Mouse (Mus musculus) embryonic fibroblast, embryonic 13.5 days (primary cell): ENCODE measurements around the gene Dnaic1. TPM values are rescaled to one million over a fixed set of nuclear protein-coding genes. Genes with fewer than 3 reads are reported as not detected.
A peak's percentile ranks its signal among the peaks of the same experiment; 100 is the strongest.

Experiments used
- H3K27ac ChIP-seq: 2 replicates; pipeline ENCODE4 v1.5.1; 2012; ENCODE audit warnings: low read length, control low read depth, inconsistent platforms; ENCODE audit not compliant: insufficient read depth
- H3K4me1 ChIP-seq: 2 replicates; pipeline ENCODE4 v1.6.1; 2011; ENCODE audit warnings: low read length; ENCODE audit not compliant: control insufficient read depth, insufficient read depth
- H3K4me3 ChIP-seq: 2 replicates; pipeline ENCODE4 v1.5.1; 2011; ENCODE audit warnings: mild to moderate bottlenecking, control low read depth, low read length; ENCODE audit not compliant: insufficient read depth
- CTCF ChIP-seq: IDR thresholded peaks from 2 replicates; pipeline ENCODE4 v1.5.1; 2011; ENCODE audit warnings: mild to moderate bottlenecking, control low read depth, low read length, moderate library complexity, borderline replicate concordance; ENCODE audit not compliant: insufficient read depth
- POLR2A ChIP-seq: IDR thresholded peaks from 2 replicates; pipeline ENCODE4 v1.6.1; 2011; ENCODE audit warnings: low read depth, mild to moderate bottlenecking, control low read depth, low read length, moderate library complexity
- polyA plus RNA-seq: library from polyadenylated mRNA; stranded (reverse); fragments of >200 nt; gene quantifications from 2 replicates; pipeline ENCODE4 v1.2.4, GENCODE M21; 2011; ENCODE audit warnings: low read depth; ENCODE audit not compliant: missing spikeins, insufficient read length

The Dnaic1 gene
- polyA plus RNA-seq, 1 experiment = not detected

DNA sequence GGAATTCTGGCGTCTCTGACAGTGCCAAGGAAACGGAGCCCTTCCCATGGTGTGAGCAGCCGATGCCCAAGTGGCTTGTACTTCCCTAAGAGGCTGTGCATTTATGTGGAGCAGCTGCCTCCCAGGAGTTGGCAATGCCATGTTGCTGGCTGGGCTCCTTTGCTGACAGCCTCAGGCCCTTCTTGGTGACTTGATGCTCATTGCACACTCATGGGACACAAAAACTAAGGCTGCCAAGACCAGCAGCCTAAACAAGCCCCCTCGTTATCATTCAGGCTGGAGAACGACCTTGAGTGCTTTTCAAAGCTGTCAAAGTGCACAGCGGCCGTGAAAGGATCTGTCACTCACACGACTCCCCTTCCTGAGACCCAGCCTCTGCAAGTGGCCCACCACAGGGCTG is 42.6 kb downstream of the Dnaic1 start:
- TF ChIP-seq POLR2A (no peak), CTCF (no peak)
- H3K4me1 ChIP-seq = no peaks in the 10 kb centered on the region
- no peak overlapping the region for H3K27ac ChIP-seq

GRCm38 (mm10) chr4:41614156-41614555 is 44.6 kb downstream of the Dnaic1 start:
- no peak for TF ChIP-seq POLR2A
- peak; percentile 72 for TF ChIP-seq CTCF
- H3K4me1 ChIP-seq = no peaks in the 10 kb centered on the region
- no peak overlapping the region for H3K4me3 ChIP-seq
- H3K27ac ChIP-seq = no peak overlapping the region

More for the DNA sequence above, 42.6 kb downstream of the Dnaic1 start:
- H3K4me3 ChIP-seq = no peak overlapping the region

GRCm38 (mm10) chr4:41615661-41616599 is 46.4 kb downstream of the Dnaic1 start:
- no peaks in the 10 kb centered on the region for H3K4me1 ChIP-seq
- no peak overlapping the region for H3K4me3 ChIP-seq
- no peak overlapping the region for H3K27ac ChIP-seq
- TF ChIP-seq POLR2A (no peak), CTCF (no peak)

DNA sequence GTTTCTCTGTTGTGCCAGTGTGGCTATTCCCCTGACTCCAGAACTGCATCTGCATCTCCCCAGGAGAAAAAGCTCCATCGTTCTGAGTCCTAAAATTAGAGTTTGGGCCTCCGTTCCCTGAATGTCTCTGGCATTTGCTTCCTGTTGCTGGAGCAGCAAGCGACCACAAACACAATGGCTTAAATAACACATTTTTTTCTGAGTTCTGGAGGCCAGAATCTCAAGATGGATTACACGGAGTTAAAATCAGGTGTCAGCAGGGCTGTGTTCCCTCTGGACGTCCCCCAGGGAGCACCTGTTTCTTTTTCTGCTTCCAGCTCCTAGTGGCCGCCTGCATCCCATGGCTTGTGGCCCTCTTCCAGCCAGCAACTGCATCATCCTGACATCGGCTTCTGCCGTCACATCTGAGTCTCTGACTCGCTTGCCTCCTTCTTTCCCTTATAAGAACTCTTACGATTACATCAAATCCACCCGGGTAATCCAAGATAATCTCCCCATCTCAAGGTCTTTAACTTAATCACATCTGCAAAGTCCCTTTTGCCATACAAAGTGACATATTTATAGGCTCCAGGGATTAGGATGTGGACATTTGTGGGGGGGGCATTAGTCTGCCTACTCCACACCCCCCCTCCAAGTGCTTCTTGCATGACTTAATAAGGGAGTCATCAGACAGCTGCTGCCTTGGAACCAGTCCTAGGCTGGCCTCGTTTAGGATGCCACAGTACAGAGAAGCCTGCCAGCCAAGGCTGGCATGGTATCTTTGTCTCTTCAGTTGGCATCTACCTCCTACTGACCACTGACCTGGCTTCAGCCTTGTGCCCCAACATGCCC is 49.6 kb downstream of the Dnaic1 start:
- H3K4me1 ChIP-seq = no peaks in the 10 kb centered on the region
- no peak overlapping the region for H3K27ac ChIP-seq
- H3K4me3 ChIP-seq = no peak overlapping the region
- TF ChIP-seq CTCF (no peak), POLR2A (no peak)

DNA sequence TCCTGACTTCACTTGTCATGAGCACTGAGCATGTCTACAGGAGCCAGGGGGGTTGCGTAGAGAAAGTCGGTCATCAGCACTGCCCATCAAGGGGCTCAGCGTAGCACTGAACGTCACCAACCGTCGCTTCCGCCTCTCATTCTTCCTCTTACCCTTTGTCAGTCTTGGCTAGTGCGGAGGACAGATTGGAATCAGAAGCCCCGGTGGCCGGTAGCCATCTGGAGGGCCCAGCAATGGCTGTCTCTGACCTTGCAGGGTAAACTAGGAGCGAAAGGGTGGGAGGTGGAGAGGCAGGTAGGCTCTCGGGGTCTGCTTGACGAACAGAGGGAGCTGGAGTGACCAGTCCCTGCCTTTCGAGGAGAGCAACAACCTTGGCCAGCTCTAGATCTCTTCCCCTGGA is 52.5 kb downstream of the Dnaic1 start:
- no peak overlapping the region for H3K4me3 ChIP-seq
- no peak for TF ChIP-seq CTCF
- TF ChIP-seq POLR2A = no peak
- no peaks in the 10 kb centered on the region for H3K4me1 ChIP-seq
- no peak overlapping the region for H3K27ac ChIP-seq

DNA sequence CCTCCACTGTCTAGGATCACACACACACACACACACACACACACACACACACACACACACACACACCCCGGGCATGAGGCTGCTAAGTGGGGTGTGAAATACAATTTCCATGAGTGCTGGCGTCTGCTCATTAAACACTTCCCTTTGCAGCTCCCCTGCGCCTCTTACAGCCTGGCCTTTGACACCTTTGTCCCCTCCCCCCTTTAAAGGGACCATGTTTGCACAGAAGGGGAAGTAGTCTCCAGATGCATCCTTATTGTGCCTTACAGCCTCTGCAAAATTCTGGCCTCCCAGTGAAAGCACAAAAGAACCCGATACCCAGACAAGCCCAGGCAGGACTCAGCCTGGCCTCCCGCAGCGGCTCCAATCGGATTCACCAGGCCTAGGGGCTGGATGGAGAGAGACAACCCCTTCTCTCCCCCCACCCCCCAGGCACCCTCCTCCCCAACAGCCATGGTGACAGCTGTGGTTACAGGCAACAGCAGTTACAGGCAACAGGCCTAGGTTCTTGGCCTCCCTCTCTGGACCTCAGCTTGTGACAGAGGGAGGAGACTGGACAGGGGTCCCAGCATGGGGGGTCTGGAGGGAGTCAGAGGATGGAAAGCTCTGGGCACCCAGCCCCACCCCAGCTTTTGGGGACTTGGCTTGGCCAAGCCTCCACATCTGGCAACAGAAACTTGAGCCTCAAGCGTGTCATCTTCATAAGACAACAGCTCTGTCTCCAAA is 58.8 kb downstream of the Dnaic1 start:
- TF ChIP-seq POLR2A = no peak
- Histone ChIP-seq H3K4me1 (0 out of 2 replicates have a peak, but pooled peaks cover 3% of the 10 kb centered on the region), H3K27ac (no peak overlapping the region; the same call in 1 of the 2 replicates), H3K4me3 (no peak overlapping the region)

- Histone ChIP-seq H3K4me1 (0 out of 2 replicates have a peak, but pooled peaks cover 3% of the 10 kb centered on the region), H3K4me3 (no peak overlapping the region), H3K27ac (no peak overlapping the region)
- TF ChIP-seq CTCF (no peak), POLR2A (no peak)
Measured at GRCm38 (mm10) chr4:41630196-41630595, 60.6 kb downstream of the Dnaic1 start.

DNA sequence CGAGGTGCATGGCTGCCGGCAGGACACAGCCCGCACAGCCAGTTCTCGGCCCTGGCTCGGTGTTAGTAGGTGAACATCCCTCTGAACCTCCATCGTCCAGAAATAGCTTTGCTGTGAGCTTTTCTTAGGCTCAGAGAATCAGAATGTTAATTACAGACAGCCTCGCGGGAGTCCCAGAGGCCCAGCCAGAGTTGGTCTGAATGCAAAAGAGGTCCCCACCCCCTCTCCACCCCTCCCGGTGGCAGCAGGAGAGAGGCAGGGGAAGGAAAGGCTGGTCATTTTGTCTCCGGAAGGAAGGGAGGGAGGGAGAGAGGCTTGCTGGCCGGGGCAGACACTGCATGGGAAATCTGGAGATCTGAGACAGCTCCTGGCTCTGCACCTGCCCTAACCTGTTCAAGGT is 61.8 kb downstream of the Dnaic1 start:
- TF ChIP-seq POLR2A (no peak), CTCF (no peak)
- Histone ChIP-seq H3K4me1 (0 out of 2 replicates have a peak, but pooled peaks cover 4% of the 10 kb centered on the region), H3K27ac (no peak overlapping the region), H3K4me3 (no peak overlapping the region)

DNA sequence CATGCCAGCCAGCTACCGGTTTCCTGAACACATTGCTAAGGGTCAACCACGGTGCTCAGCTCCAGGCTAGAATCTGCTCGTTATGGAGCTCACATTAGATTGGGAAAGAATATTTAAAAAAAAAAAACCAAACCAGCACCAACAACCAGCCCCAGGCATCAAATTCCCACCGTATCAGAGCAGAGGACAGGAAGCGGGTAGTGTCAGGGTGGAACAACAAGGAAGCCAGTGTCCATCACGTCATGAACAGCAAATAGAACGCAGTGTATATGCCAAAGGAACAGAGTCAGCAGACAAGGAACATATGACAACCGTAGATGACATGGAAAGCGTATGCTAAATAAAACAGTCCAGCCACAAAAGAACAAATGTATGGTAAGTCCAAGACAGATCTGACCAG is 63.4 kb downstream of the Dnaic1 start:
- H3K4me3 ChIP-seq = no peak overlapping the region
- 0 out of 2 replicates have a peak, but pooled peaks cover 8% of the 10 kb centered on the region for H3K4me1 ChIP-seq
- H3K27ac ChIP-seq = no peak overlapping the region
- no peak for TF ChIP-seq POLR2A
- TF ChIP-seq CTCF = no peak
